Mouse (Mus musculus) fibroblast of lung, adult 2 months (primary cell): ENCODE data around the gene Scrt2.
A peak's percentile ranks its signal among the peaks of the same experiment; 100 is the strongest.

Experiments used
- DNase-seq: peaks from one replicate; pipeline ENCODE4 v3.0.0-alpha.2; 2011; ENCODE audit warnings: low read depth

Scrt2 gene

DNA sequence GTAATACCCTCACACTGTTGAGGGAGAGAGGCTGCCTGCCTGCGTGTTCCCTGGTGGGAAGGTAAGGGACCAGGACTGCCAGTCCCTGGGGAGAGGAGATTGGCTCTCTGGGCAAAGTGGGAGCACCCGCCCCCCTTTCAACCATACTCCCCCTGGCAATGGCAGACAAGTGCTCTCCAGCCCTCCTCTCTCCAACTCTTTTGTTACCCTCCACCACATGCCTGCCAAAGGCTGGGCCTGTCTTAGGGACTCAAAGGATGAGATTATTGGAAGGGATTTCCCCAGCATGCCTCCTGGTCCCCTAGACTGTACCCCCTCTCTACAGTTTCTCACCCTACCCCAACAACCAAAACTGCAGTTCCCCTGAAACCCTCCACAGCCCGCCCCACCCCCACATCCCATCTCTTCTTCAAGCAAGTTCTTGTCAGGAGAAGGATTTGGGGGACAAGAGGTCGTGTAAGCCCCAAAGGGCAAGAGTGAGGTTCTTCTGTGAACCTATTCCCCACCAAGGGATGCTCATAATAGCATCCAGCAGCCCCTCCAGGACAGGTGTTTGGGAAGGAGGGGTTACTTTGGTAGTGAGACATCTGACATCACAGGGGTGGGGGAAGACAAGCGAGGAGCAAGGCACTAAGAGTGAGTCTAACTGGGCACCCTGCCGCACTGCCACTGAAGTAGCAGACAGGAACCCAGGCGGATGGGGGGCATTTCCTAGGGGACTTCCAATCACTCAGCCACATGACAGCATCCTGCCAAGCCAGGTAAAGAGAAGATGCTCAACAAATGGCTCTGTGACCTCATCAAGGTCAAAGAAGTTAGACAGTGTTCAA, 1.3 kb downstream of the Scrt2 start:
- no peak for DNase-seq

DNA sequence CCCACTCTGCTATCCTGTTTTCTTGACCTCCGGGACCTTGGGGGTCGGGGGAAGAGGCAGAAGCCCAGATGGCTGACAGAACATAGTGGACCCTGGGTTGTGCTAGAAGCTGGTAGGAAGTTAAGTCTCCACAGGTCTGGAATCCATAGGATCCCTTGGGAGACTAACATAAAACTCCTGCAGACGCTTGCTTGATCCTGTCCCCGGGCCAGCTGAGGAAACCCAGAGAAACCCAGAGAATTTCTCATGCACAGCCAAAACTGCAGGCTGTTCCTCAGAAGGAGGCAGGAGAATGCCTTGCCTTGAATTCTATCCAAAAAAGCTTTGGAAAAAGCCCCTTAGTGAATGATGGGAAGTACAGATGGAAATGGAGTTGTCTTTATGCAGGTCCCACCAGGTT, 2.1 kb downstream of the Scrt2 start:
- DNase-seq: no peak

DNA sequence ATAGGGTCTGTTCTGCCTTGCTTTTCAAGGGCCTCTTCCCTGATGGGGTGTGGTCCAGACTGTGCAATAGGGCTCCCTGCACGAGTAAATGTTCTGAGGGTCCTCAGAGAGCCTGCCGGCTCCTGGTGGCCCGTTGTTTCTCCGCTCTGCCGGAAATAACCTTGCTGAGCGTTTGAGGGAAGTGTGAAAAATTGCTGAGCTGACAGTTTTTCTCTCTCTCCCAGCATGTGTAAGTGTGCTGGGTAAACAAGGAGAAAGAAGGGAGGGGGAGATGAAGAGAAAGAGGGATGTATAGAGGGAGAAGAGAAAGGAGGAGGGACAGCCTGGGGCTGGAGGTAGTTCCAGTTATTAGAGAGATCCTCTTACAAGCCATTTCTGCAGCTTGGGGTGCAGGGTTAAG, 3.0 kb downstream of the Scrt2 start:
- no peak for DNase-seq

DNA sequence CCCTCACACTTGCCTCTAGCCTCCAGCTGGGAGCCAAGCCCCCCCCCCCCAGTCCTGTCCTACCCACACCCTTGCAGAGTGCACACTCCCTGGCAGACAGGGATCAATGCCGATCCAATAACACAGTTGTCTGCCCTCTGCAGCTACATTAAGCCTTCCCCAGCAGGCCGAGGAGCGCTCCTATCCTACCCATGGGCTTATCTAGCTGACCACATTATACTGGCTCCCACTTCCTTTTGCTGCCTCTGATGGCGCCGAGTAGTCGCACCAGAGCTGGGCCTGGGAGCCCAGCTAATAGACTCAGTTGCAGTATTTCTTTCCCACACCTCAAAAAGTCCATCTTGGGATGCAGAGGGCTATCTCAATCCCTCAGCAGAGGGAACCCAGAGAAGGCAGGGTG, 4.1 kb downstream of the Scrt2 start:
- no peak for DNase-seq

DNA sequence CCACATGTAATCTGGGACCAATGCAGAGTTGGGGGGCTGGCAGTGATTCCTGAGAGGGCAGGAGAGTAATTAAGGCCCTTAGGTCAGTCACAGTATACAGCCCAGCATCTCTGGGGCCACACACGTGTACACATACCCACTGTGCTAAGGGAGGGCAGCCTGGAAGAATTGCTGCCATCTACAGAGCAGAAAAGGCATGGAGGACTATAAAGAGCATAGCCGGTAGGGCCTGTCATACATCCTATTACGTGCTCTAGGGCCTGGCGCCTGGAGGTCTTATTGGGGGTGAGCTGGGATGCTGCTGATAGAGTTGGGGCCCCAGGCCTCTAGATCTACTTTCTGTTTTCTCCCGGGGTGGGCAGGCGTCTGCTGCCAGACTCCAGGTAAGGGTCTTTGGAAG, 5.1 kb downstream of the Scrt2 start:
- DNase-seq: no peak

DNA sequence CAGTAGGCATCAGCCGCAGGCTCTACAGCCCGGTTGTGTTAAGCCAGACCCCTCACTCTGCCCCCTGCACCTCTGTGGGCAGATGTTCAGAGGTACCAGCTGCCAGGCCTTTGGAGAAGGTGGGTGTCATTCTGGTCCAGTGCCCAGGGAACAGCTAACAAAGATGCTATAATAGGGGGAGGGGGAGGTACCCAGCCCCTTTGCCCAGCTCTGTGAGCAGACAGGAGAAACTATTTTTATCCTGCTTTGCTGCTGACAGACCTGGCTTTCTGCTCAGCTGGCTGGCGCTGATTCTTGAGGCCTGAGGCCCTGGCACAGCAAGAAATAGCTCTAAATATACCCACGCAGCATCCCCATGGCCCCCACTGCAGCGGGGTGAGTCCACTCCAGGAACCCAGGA, 5.8 kb downstream of the Scrt2 start:
- DNase-seq: no peak

DNA sequence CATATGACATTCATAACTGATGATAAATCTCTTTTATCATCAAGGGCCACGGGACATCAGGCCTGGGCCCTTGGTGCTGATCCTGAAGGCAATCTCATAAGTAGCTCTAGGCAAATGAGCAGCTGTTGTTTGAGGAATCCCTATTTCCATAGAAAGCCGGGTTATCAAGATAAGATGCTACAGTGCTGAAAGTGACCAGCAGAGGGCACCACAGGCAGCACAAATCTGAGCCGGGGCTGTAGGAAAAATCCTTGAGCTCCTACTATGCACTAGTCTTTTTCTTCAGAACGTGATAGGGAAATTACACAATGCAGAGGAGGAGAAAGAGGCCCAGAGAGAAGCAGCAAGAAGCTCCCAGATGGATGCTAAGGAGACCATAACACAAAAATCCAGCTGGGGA, 7.7 kb downstream of the Scrt2 start:
- no peak for DNase-seq

DNA sequence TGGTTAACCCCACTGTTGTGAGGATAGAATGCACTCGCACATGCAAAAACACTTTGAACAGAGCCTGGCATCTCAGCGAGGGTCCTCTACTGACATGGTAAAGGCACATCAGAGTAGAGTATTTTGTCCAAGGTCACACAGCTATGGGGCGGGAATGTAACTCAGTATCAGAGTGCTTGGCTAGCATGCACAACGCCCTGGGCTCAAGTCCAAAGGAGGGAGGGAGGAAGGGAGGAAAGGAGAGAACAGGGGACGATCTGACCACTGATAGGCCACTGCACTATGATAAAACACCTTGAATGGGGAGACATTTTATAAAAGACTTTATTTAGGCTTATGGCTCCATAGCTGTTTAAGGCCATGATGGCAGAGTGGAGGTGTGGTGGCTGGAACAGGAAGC, 8.3 kb downstream of the Scrt2 start:
- no peak for DNase-seq

DNA sequence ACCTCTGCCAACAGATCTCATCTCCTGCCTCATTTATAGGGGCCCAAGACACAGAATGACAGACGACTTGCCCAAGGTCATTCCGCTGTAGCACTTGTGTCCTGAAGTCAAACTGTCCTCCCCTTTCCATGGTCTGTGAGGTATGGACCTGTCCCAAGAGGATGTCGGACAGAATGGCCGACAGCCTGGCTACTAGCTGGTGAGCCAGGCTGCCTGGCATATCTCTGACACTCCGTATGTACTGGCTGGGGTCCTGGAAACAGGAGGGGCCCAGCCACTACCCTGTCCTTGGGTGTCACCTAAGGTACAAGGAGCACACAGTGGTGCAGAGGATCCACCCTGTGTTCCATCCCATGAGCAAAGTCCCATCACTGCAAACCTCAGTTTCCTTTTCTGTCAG, 9.2 kb downstream of the Scrt2 start:
- no peak for DNase-seq

DNA sequence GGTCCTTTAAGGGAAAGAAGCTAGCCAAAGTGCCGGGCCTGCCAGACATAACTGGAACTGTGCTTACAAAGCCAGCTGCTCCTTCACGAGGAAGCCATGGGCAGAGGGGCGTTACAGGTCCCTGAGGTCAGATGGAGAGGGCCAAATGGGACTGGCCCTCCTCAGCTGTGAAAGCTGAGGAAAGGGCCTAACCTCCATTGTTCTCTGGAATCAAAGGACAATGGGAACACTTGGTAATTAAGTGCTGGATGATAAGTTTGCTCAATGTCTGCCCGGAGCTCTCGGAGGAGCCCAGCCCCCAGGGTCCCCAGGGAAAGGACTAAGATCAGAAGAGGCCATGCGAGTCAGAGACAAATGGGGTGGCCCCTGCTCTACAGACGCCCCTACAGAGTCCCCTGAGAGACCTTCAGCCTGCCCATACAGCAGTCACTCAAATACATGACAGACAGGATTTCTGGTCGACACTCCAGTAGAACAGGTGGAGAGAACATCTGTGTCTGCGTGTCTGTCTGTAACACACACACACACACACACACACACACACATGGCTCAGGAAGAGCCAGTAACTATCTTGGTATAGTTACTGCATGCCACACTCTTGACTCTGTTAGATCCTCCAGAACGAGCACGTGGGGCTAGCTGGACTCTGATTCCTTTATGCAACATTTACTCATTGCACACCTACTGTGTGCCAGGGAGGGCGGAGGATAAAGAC, 10.2 kb downstream of the Scrt2 start:
- no peak for DNase-seq

DNA sequence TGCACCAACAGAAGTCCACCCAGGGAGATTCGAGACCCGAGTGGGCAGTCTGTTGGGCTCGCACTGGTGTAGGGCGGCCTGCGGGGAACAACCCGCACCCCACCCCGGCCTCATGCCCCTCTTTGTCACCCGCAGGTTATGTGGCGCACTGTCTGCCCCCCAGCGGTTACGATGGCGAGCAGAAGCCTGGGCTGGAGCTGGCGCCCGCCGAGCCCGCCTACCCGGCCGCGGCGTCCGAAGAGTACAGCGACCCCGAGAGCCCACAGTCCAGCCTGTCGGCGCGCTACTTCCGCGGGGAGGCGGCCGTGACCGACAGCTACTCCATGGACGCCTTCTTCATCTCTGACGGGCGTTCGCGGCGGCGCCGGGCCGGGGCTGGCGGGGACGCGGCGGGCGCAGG, 11.6 kb downstream of the Scrt2 start:
- DNase-seq: no peak

DNA sequence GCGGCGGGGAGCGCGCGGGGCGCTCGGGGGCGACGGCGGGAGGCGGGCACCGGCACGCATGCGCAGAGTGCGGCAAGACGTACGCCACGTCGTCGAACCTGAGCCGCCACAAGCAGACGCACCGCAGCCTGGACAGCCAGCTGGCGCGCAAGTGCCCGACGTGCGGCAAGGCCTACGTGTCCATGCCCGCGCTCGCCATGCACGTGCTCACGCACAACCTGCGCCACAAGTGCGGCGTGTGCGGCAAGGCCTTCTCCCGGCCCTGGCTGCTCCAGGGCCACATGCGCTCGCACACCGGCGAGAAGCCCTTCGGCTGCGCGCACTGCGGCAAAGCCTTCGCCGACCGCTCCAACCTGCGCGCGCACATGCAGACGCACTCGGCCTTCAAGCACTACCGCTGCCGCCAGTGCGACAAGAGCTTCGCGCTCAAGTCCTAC, 12.0 kb downstream of the Scrt2 start:
- DNase-seq: no peak

DNA sequence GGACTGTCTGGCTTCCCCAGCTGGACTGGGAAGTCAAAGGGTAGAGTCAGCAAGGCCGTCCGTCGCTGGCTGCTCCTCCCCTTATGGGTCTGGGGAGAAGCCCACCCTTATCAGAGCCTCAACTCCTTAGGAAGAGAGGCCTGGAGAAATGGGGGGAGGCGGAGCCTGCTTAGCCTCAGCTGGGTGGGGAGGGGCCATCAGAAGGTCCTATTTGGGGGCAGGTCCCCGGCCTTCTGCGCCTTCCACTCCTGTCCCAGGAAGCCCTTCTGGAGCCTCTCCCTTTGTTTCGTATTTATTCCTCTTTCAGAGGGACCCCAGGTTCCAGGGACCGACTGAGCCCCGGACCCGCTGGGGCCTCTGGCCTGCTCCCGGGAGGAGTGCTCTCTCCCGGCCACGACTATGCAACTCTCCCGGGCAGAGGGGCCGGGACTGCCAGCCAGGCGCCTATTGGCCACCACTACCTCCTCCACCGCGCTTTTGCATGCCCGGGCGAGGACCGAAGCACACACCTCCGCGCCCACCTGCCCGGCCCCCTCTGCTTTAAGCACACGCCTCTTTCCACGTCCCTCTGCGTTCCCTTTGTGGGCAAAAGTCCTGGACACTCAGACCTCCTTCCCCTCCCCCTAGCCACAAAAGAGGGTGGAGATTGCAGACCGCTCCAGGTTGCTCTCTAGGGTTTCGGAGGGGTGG, 13.7 kb downstream of the Scrt2 start:
- no peak for DNase-seq

DNA sequence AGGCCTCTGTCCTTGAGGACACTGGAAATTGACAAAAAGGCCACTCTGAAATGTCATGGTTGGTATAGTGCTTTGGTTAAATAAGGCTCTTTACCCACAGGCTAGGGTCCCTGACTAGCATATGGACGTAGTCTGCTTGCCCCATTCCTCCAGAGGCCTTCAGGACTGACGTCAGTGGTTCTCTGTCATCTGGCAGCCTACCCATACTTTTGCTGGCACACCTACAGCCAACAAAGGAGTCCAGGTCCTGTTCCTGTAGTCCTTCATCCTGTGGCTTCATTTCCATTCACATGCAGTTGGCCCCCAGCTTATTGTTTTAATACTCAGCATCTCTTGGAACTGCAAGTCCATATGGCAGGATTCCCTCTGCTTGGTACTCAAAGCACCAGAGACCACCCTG, 15.6 kb downstream of the Scrt2 start:
- no peak for DNase-seq

DNA sequence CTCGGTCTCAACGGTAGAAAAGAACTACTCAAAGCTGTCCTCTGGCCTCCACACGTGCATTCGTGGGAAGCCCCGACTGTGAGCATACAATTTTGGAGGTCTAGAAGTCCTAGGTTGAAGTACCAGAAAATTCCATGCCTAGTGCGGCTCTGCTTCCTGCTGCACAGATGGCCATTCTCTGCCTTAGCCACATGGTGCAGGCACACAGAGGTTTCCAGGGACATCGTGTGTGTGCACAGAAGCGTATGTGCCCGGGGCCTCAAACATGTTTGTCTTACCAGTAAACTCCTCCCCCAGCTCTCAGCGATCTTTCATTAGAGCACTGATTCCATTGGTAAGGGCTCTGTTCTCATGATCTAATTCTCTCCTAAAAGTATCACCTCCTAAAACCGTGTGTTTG, 16.6 kb downstream of the Scrt2 start:
- no peak for DNase-seq

DNA sequence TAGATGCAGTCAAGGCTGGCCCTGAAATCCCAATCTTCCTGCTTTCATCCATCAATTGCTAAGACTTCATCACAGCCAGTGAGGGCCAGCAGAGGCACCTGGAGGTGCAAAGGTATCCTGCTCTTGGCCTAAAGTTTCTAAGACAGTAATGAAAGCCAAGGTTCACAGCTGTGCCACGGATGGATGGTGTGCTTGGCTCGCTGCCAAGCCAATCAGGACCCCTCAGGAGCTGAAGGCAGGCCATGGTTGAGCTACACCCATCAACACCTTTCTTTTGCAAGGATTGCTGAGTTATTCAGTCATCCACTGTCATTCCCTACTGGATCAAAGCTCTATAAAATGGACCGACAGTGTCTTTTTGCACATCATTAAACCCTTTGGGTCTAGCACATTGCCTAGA, 18.2 kb downstream of the Scrt2 start:
- no peak for DNase-seq

DNA sequence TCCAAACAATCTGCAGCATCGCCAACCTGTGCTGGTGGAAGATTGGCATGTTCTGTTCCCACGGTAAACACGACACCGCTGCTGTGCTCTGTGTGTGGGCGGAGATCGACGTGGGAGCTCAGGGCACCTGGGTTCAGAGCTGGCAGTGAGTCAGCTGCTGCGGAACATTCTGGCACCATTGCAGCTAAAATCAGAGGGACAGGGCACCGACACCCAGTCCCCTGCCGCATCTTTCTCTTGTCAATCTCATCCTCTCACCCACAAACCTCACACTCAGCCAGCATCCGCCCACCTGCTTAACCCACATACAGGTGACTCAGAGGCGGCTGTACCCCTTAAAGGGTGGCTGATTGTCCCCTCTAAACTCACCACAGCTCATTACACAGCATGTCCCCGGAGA, 20.4 kb downstream of the Scrt2 start:
- DNase-seq: no peak

DNA sequence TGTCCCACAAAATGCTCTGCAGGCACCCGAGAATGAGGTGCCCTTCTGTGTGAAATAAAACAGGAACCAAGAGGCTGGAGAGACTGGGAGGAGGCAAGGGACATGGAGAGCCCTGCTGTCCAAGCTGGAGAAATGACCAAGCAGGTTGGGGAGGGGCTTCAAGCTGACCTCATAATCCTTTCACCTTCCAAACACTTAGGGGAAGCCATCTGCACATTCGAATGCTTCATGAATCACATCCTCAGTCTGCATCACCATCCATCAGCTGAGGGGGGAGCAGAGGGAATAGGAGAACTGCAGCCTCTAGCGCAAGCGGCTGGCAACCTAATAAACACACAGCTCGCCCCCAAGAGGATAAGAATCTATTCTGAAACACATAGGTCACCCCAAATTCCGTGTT, 21.0 kb downstream of the Scrt2 start:
- no peak for DNase-seq

DNA sequence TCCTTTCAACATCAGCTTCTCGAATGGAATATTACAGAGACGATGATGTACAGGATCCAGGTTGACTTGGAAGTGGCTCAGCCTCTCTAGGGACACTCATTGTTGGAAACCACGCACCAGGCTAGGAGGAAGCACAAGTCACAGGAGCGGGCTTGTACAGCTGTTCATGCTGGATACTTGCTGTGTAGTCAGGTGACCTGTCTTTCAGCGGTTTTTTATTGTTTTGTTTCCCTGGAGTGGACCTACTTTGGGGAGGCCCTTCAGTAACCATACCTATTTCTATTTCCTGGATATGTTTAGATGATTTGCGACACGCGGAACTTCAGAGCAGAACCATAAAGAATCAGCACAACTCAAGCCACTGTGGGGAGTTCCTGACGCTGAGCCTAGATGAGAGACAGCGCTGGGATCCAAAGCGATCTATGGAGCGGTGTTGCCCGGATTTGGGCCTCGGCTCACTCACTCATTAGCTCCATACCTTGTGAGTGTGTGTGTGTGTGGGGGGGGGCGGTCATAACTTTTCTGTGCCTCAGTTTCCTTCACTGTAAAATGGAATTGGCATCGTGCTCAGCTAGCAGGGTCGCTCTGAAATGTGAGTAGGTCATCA, 23.5 kb downstream of the Scrt2 start:
- no peak for DNase-seq

DNA sequence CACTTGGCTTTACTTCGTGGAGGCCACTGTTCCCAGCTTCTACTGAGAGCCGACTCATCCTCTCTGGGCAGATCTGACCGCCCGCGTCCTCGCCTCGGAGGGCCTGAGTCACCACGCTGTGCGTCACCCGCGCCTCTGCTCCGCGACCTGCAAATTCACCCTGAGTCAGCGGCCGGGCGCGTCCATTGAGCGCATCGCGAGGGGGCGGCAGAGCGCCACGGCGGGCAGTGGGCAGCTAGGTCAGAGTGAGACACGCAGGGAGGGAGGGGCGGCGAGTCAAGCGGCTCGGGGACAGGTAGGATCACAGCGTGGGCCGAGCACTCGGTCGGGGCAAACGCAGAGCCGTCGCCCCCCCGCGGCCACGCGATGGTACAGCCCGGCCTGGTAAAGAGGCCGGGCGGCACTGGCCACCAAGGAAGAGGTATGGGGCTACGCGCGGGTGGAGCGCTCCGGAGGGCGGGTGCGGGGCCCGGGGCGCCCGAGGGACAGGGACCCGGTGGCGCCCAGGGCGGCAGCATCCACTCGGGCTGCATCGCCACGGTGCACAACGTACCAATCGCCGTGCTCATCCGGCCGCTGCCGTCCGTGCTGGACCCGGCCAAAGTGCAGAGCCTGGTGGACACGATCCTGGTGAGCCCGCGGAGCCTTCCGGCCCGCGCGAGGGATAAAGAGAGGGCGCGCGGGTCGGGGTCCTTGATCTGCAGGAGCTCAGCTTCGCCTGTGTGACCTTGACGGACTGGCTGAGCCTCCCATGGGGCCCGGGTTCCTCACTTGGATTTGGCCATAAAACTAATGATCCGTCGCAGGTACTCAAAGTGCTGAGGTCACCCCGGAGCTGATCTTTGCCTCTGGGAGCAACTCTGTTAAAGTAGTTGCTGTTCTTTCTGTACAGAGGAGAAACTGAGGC, 24.2 kb downstream of the Scrt2 start, which contains the start of gene Srxn1:
Gene Srxn1 (plus strand): TSS at position 199 of the 907 bp plus-strand sequence.
- peak; percentile 86 for DNase-seq

DNA sequence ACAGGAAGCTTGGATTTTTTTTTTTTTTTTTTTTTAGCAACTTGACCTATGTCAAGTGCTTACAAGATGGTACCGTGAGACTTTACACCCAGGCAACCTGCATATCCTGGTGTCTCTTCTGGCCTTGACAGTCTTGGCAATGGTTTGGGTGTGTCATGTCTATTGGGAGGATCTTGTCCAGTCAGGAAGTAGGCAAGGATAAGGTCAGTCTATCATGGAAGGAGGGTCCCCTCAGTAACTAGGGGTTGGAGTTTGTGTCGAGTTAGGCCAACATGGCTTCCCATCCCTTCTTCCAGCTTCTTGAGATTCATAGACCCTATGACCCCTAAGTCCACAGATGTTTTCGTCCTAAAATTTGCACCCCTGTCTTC, 24.9 kb downstream of the Scrt2 start:
- no peak for DNase-seq

DNA sequence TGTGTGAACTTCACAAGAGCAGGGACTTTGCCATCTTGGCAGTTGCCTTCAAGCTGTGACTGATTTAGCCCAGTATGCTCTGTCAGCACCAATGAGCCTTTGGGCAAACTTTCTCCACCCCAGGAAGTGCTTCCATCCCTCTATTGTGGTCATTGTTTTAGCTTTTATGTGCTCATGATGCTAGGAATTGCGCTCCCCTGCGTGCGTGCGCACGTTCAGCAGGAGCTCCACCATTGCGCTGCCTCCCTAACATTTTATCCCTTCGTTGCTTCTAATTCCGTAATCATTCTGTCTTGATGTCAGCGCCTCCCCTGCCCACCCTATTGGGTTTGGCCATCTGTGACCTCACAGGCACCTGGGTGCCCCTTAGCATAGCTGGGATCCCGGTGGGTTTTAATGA, 25.3 kb downstream of the Scrt2 start:
- DNase-seq: no peak
